Mouse (Mus musculus): Measurements from ENCODE around the gene Rgs4.

Rgs4 gene

DNA sequence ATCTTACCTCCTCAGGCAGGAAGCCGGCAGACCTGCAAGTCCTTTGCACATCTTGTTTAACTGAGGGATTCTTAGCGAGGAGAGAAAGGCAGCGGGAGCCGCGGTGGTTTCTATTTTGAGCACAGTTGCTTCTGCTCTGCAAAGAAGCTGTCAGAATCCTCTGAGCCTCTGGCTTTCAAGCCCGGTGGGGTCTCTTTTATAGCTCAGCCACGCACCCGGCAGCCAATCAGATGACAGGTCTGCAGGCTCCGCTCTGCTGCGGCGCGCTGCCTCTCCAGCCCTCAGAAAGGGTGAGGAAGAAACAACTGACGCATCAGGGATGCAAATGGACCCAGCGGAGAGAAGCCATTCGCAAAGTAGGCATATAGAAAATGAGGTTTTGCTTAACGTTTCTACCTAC, at the start of gene Rgs4:
Rgs4 (minus strand) TSS at position 170 of the 400 bp plus-strand sequence.
- DNase-seq (ENCODE audit: low spot score) = peak; percentile 80

DNA sequence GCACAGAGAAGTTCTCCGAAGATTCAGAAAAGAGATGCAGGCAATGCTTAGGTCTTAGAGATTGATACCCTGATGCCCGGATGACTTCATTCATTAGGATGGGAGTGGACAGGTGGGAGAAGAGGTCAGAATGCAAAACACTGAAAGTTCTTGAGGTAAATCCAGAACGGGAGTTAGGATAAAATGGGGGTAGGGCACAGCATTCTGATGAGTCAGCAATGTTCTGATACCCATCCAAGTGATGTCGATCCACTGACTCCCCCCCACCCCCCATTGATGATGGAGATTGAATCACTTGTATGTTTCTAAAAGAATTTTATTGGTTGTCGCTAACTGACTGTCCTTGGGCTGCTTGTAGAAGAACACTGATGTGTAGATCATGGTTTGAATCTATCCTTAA, 45.0 kb upstream of the Rgs4 start:
- no peak for DNase-seq (ENCODE audit: low spot score)

DNA sequence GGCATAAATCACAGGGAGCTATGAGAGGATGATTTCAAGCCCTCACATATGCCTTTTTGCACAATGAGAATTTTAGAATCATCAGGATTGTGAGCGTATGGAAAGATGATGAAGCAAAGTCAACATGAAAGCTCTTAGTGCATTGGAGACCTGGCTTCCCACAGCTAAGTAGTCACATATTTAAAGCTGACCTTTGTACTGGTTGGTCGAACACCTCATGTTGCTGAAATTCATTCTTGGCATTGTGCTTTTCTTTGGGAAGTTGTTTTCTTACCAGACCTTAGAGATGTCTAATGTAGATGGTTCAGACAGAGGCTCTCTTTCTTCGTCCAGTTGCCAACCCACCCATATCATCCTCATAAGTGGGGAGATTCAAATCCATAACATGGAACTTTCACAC, 38.5 kb upstream of the Rgs4 start:
- DNase-seq (ENCODE audit: low spot score) = no peak

DNA sequence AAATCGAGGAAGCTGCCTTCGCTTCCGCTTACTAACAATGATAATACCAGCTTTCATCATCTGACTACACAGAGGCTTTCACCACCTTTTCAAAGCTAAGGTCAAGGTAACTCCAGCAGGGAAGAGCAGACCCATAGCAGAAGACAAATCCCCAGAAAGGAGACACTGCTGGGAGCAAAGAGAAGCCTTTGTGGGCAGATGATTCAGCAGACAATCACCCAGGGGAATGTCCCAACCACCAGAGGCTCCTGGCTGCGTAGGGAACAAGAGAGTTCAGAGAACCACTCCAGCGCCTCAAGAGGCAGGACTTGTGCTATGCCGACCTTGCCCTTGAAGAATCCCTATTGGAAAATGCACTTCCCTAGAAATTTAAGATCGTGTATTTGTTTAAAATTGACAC, 29.1 kb upstream of the Rgs4 start:
- DNase-seq (ENCODE audit: low spot score) = no peak

DNA sequence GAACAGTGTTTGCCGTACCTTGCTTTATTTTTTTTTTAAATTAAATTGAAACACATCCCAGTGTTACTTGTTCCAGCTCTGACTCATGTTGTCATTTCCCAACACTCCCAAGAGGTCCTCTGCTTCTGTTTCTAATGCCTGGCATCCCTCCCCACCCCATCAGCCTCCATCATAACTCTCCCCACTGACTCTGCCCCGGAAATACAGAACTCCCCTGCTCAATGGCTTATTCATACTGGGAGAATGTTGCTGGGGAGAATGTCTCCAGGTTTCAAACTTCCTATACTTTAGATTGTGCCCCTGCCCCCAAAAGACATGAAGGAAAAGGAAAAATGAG, 17.1 kb upstream of the Rgs4 start:
- no peak for DNase-seq (ENCODE audit: low spot score)

DNA sequence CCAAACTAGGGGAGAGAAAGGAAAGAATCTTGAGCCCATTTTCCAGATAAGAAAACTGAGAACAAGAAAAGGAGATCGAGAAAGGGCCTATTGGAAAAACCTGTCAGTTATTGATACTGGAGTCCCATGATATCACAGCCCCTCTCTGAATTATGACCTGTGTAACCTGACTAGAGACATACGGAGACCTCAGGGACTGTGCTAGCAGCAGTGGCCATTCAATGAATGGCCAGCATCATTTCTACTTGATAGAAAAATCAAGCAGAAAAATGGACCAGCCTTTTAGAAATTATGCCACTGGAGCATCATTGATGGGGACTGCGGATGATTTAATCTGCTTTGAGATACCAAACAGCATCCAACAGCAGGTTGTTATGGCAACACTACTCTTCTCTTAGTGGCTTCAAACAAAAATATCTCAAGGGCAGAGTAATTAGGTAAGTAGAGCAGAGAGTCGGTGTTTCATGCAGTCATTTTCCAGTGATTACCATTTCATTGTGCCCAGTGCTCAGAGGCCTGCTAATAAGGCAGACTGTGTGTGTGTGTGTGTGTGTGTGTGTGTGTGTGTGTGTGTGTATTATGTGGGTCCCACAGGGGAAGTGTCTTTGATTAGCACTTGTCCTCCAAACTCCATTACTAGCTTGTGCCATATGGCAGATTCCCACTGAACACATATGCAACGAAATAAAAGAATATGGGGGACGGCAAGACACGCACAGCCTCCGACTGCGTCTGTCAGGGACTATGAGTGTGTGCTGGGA, 16.6 kb upstream of the Rgs4 start:
- DNase-seq (ENCODE audit: low spot score) = peak; percentile 46

DNA sequence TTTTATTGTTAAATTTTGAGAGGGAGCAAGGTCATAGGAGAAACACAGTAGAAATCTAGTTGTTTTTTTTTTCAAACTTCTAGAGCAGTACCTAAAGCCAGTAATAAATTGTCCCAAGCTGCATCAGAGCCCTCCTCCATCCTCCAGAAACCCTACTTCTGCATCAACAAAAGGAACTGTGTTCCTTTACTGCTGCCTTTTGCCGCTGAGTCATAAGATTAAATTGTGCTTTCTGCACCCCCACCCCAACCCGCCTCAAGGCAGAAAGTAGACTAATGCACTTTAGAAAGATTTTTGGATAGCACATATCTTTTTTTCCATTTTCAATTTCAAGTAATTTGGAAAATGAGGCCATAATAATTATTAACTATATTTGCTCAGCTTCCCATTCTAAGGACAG, 15.1 kb upstream of the Rgs4 start:
- DNase-seq (ENCODE audit: low spot score) = no peak

DNA sequence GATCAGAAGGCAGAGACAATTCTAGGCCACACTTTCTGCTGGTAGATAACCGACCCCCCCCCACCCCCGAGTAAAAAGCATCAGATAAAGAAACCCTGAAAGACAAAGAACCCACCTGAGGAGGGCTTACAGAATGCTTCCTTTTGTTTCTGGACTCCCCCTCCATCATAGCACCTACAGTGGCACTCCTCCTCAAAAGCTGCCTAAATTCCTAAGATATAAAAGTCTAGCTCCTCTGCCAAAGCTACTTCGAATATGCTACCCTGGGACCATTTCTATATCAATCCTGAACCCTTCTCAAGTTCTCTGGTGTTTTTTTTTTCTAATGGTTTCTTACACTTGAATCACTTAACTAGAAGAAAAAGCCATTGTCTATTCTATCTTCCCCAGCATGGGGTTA, 9.1 kb upstream of the Rgs4 start:
- no peak for DNase-seq (ENCODE audit: low spot score)

DNA sequence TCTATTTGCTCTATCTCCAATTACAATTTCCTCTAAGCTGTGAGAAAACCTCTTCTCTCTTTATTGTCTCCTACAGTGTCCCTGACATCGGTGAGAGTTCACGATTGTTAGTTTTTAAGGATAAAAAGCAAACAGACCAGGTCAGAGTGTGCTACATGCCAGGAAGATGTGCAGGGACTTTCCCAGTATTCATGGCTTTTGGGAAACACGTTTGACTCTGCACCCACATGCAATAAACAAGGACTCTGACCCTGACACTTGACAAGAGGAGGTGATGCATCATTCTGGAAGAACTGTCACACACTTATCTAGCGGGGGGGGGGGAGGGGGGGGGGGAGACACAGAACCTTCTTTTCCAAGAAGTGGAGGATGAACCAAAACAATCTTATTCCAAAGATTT, 5.0 kb upstream of the Rgs4 start:
- DNase-seq (ENCODE audit: low spot score) = no peak

DNA sequence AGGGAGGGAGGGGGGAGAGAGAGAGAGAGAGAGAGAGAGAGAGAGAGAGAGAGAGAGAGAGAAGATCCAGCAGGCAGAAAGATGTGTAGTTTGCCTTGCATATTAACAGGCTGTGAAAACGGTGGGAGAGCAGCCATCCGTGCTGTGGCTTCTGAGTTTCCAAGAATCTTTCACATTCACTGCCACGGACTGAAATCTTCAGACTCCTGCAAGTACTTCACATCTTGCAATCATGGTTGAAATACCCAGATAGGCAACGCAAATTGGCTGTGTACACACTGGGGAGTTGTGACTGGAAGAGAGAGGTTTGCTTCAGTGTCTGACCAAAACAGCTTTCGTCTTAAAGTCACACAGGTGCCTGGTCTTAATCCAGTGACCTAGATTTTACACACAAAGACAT, 997 bp upstream of the Rgs4 start:
- peak; percentile 15 for DNase-seq (ENCODE audit: low spot score)

DNA sequence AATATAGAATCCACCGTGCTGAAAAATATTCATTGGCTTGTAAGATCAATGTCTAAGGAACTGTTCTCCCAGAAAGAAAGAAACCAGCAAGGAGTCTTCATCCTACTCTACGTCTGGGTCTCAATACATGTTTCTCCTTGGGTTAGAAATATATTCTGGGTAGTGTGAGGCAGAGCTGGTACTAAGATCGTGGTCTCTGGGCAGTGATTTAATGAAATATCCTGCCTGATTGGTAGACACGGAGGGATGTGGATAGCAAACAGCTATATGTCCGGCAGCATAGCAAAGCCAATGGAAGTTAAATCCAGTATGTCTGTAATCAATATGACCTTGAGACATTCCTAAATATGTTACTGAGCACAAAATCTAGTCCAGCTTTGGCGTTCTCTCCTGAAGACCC, 460 bp upstream of the Rgs4 start:
- no peak for DNase-seq (ENCODE audit: low spot score)

DNA sequence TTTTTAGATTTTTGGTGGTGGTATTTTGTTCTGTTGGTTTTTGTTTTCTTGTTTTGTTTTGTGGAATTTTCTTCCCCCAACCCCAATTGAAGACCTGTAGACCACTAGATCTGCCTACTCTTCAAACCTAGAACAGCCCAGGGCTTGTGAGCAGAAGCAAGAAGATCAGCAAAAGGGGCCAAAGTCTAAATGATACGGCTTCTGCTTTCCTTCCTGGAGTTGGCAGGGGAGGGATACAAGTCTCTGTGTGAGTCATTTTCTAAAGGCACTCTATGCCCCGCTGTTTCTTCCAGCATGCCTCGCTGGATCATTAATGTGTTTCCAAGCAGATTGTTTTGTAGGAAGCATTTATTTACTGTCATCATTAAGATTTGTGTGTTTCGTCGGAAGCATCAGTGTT, 6.3 kb downstream of the Rgs4 start:
- no peak for DNase-seq (ENCODE audit: low spot score)

DNA sequence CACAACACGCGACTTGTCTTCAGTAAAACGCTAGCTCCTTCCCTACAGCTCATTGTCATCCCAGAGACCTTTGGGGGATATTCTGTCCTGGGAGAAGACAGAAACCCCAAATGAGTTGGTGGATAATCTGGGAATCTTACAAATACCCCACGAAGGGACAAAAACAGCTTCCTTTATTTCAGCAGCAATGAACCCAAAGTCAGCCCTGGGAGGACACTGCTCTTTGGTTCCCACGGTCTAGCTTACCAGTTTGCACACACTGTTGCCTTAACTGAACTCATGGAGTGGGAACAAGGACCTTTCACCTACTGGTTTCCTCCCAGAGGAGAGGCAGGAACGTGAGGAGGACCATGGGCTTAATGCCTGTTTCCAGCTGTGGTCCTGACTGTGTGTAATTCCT, 10.2 kb downstream of the Rgs4 start:
- no peak for DNase-seq (ENCODE audit: low spot score)

DNA sequence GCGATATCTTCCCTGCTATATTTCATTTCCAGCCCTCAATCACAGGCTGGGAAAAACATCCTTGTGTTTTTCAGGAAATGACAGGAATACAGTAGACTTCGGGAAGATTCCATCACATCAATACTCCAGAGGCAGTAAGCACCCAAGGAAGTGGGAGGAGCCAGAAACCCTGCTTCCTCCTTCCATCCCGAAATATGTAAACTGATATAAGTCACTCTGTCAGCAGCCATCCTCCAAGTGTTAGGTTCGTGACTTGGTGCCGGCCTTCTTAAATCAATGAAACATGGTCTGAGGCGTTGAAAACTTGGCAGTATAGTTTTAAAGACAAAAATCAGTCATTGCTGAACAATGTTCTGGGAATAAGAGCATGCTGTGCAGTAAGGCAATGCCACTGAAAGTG, 11.3 kb downstream of the Rgs4 start:
- DNase-seq (ENCODE audit: low spot score) = no peak

DNA sequence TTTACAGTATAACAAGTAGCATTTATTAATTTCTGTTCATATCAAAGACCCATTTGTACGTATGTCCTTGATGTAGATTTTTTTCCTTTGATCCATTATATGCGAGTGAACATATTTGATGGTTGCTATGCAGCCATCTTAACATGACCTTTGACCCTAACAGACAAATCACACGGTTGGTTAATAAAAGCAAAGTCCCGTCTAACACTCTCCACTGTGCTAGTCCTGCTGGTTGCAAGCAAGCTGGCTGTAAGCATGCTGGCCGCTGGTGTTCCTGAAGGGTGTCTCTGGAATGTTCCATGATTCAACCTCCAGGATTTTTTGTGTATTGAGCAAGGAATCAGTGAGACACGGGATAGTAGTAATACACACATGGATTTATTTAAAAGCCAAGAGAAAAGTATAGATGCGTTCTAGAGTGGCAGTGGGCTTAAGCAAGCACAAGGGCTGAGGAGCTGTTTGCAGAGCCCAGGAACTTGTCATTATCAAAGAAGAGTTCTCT, 16.8 kb downstream of the Rgs4 start:
- DNase-seq (ENCODE audit: low spot score) = no peak

DNA sequence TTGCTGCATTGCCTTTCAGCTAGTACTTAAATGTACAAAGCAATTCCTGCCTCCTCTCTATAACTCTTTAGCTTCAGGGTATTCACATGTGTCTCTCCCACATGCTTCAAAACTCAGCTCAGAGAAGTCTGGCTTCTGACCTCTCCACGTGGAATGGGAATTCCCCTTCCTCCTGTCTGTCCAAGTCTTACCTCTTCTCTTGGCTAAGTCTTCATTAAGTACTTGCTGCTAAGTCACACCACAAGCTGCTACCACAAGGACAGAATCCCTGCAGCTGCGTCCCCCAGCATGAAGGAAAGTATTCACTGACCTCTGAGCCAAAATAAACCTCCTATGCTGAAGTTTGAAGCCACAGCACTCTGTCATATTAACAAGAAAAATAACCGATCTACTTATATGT, 21.1 kb downstream of the Rgs4 start:
- DNase-seq (ENCODE audit: low spot score) = no peak

DNA sequence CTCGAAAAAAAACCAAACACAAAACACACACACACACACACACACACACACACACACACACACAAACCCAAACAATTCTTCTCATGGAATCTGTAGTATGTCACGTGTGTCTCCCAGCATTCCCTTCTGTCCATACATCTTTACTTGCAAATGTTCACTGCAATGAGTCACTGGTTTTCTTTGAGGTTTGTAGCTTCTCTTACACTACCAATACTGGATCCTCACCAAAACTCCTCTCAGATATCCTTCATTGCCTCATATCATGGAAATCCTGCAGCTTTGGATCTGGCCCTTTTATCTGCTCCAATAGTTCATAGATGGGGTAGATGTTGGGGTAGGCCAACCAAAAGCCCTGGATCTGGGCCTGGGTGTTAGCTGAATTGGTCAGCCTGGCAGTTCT, 25.6 kb downstream of the Rgs4 start:
- DNase-seq (ENCODE audit: low spot score) = no peak

DNA sequence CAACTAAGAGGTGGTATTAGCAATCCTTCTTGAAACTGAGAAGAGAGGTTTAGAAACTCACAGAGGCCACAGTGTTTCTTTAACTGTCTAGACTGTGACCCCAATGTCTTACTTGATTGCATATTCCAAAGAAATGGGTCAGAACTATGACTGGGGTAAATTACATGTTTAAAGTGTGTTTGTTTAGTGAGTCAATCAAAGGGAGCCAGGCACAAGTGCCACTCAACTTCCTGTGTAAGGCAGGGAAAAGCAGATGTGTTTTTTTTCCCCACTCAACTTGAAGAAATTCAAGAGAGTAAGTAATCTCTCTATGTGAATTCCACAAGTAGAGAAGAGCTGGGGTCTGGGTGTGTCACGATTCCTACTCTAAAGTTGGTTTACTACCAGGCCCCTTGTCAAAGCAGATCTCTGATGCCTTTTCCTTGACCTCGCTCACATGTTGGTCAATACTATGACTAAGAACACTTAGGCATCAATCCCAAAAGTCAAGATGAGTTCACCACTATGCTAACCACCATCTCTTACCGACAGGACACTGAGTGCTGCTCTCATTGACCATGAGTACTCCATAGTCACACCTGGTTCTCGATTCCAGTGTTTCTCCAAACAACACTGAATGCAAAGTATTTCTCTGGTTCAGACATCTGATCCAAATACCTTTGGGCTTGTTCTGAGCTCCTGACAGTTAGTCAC, 42.9 kb downstream of the Rgs4 start:
- DNase-seq (ENCODE audit: low spot score) = no peak

DNA sequence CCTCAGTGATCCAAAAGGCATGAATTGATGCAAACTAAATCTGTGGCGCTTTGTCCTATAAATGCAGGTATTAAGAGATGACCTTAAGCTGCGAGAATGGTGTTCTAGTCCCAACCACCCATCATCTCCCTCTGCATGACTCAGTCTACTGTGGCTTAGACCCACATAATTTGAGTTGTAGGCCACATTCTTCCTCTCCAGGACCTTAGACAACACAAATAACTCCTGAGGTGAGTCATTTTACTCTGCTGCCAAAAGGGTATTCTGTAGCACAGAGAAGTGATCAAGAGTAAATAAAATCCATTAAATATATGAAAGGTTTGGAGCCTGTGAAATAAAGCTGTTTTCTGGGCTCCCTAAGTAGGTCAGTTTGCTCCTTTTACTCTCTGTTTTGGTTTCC, 48.3 kb downstream of the Rgs4 start:
- DNase-seq (ENCODE audit: low spot score) = no peak

DNA sequence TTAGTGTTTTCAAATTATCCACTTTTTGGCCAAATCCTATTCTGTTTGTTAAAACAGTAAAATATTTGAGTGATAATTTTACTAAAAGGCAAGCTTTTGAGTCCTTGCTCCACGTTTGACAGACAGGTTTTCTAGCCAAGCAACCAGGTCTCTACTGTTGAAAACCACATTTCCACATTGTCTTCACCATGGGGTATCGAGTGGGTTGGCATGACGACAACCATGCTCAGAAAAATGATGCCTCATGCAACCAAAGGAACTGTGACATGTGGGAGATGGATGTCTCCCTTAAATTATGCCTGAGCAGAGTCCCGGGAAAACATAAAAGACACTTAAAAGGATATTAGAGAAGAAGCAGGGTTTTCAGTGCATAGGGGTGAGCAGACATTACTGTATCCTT, 50.2 kb downstream of the Rgs4 start:
- DNase-seq (ENCODE audit: low spot score) = no peak

DNA sequence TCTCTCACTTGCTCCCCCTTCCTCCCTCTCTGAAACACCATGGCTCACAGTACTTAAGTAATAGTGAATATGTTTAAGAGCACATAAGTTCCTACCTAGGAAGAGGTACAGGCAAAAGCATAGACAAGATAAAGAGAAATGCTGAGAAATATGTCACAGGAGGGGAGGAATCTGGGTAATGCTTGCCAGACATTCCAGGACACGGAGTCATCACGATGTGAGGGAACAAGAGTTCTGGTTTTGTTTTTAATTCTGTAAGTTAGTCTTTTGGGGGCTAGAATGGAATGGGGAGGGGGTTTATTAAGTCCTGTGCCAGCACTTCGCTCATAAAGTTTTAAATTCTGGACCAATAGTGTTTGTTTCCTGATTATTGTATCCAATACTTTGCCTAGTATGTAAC, 52.1 kb downstream of the Rgs4 start:
- no peak for DNase-seq (ENCODE audit: low spot score)

DNA sequence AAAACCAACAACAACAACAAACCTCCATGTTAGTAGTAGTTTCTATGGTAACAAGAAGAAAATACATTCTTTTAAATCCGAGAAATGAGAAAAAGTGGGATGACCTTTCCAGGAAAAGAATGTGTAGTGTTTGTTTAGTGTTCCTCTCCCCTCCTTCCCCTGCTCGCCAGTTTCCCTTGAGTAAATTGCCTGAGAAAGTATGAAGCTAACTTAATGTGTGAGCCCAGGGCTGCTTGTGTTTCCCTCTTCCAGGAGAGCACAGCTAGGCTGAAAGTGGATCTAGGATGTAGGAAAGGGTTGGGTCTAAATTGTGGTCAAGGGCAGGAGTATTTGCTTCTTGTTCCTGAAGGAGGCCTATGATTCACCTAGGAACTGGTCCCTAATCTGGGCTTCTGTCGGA, 53.9 kb downstream of the Rgs4 start:
- no peak for DNase-seq (ENCODE audit: low spot score)

DNA sequence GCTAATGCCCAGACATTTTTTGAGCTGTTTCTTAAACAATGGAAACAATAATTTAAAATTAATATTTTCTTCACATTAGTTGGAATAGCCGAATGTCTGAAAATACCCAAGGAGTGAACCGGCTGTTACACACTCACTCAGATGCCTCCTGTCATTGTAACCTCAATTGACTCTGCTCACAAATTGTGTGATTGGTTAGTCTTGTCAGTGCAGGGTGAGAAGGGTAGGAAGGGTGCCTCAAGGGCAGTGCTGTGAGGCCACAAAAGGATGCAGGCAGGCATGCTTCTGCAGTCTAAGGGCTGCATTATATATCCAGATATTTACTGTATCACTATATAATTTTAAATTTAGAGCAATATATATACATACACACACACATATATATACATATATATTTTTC, 54.4 kb downstream of the Rgs4 start:
- DNase-seq (ENCODE audit: low spot score) = no peak
